Mouse (Mus musculus) brain, embryonic 14.5 days (tissue): ENCODE measurements around the gene Uprt. TPM values are rescaled to one million over a fixed set of nuclear protein-coding genes. Genes with fewer than 3 reads are reported as not detected.

Experiments used
- DNase-seq: peaks from one replicate; pipeline ENCODE4 v3.0.0-alpha.2; 2011; ENCODE audit warnings: low read depth
- CTCF ChIP-seq: fragments of 200-500 bp; IDR thresholded peaks from 2 replicates; pipeline ENCODE4 v1.5.1; 2012; ENCODE audit warnings: inconsistent platforms, mild to moderate bottlenecking, moderate library complexity, borderline replicate concordance; ENCODE audit not compliant: insufficient read depth, insufficient read length; ENCODE audit errors: extremely low read depth
- POLR2A ChIP-seq: fragments of 200-500 bp; IDR thresholded peaks from 2 replicates; pipeline ENCODE4 v1.6.1; 2012; ENCODE audit warnings: mild to moderate bottlenecking, inconsistent platforms, borderline replicate concordance; ENCODE audit not compliant: poor library complexity, insufficient read depth, insufficient read length, severe bottlenecking; ENCODE audit errors: extremely low read depth
- polyA plus RNA-seq: library from polyadenylated mRNA; depleted of rRNA; stranded (reverse); fragments of >200 nt; gene quantifications from 2 replicates; pipeline ENCODE4 v1.2.3, GENCODE M21; 2012; rRNA removed

The Uprt gene
- polyA plus RNA-seq, result 4.1 and 5.4 TPM in 2 replicates

GRCm38 (mm10) chrX:104482572-104483443, at the start of gene Uprt:
Gene Uprt (plus strand): TSS chrX:104482818.
- DNase-seq, result peak; percentile 96
- TF ChIP-seq CTCF, result no peak
- peak; percentile 26; the same call in 1 of the 2 replicates for TF ChIP-seq POLR2A

GRCm38 (mm10) chrX:104433456-104433855, 49.2 kb upstream of the Uprt start:
- TF ChIP-seq POLR2A (no peak), CTCF (no peak)
- no peak for DNase-seq

- DNase-seq, result no peak
- no peak for TF ChIP-seq POLR2A
- no peak for TF ChIP-seq CTCF
Measured at GRCm38 (mm10) chrX:104452433-104452832, 30.2 kb upstream of the Uprt start.

GRCm38 (mm10) chrX:104461755-104462154, 20.9 kb upstream of the Uprt start:
- no peak for DNase-seq
- TF ChIP-seq POLR2A (no peak), CTCF (no peak)

- no peak for DNase-seq
- TF ChIP-seq POLR2A, result no peak
- no peak for TF ChIP-seq CTCF
Measured at GRCm38 (mm10) chrX:104464376-104464775, 18.2 kb upstream of the Uprt start.

- DNase-seq, result no peak
- TF ChIP-seq CTCF (no peak), POLR2A (no peak)
Measured at GRCm38 (mm10) chrX:104478041-104478440, 4.6 kb upstream of the Uprt start.

GRCm38 (mm10) chrX:104483444-104483808, 808 bp downstream of the Uprt start:
- TF ChIP-seq CTCF, result no peak
- no peak for TF ChIP-seq POLR2A
- DNase-seq, result peak; percentile 62

GRCm38 (mm10) chrX:104485596-104485995, 3.0 kb downstream of the Uprt start:
- TF ChIP-seq POLR2A, result no peak
- TF ChIP-seq CTCF, result no peak
- DNase-seq, result no peak

- DNase-seq, result no peak
- TF ChIP-seq CTCF, result no peak
- no peak for TF ChIP-seq POLR2A
Measured at GRCm38 (mm10) chrX:104488036-104488435, 5.4 kb downstream of the Uprt start.

GRCm38 (mm10) chrX:104488870-104489467, 6.4 kb downstream of the Uprt start:
- DNase-seq, result no peak
- TF ChIP-seq CTCF, result no peak
- no peak for TF ChIP-seq POLR2A

GRCm38 (mm10) chrX:104489626-104490355, 7.2 kb downstream of the Uprt start:
- TF ChIP-seq POLR2A, result no peak
- TF ChIP-seq CTCF, result no peak
- DNase-seq, result no peak
